Mouse (Mus musculus): ENCODE measurements around the gene Fam151b. TPM values are rescaled to one million over a fixed set of nuclear protein-coding genes. Genes with fewer than 3 reads are reported as not detected.

Fam151b gene
- polyA plus RNA-seq (2012; rRNA removed), result 3.4 and 4.1 TPM in 2 replicates

GRCm38 (mm10) chr13:92483852-92484463 lies at the start of gene Fam151b:
Gene Fam151b, minus strand, starts transcription at chr13:92484015.
- WGBS, result 4% methylated on average over 19 of the region's 19 CpGs
- DNase-seq, result peak; percentile 84
- TF ChIP-seq POLR2A (IDR thresholded peaks at IDR 0.05; ENCODE audit: borderline replicate concordance, extremely low read depth, low read depth, low read length), result peak; percentile 80; the same call in 1 of the 2 replicates
- no peak for TF ChIP-seq CTCF (IDR thresholded peaks at IDR 0.05; ENCODE audit: insufficient read depth, low read length)
- Histone ChIP-seq H3K4me3 (replicated peaks; ENCODE audit: extremely low read depth, low read depth, low read length) (peak within 1 kb of the TSS; percentile 80), H3K4me1 (ENCODE audit: control insufficient read depth, insufficient read depth, low read length) (no peaks in the 10 kb centered on the region)

GRCm38 (mm10) chr13:92532216-92532615 lies 48.4 kb upstream of the Fam151b start:
- TF ChIP-seq POLR2A (IDR thresholded peaks at IDR 0.05; ENCODE audit: borderline replicate concordance, extremely low read depth, low read depth, low read length), result no peak
- TF ChIP-seq CTCF (IDR thresholded peaks at IDR 0.05; ENCODE audit: insufficient read depth, low read length), result no peak
- no peak for DNase-seq
- Histone ChIP-seq H3K4me1 (ENCODE audit: control insufficient read depth, insufficient read depth, low read length) (peaks cover 3% of the 10 kb centered on the region), H3K4me3 (replicated peaks; ENCODE audit: extremely low read depth, low read depth, low read length) (no peak overlapping the region)
- WGBS, result 48% methylated on average over 2 of the region's 2 CpGs

- 3% methylated on average over 15 of the region's 15 CpGs for WGBS
- Histone ChIP-seq H3K4me3 (replicated peaks; ENCODE audit: extremely low read depth, low read depth, low read length) (peak overlapping the region; percentile 98), H3K4me1 (ENCODE audit: control insufficient read depth, insufficient read depth, low read length) (peaks cover 3% of the 10 kb centered on the region)
- TF ChIP-seq POLR2A (IDR thresholded peaks at IDR 0.05; ENCODE audit: borderline replicate concordance, extremely low read depth, low read depth, low read length), result no peak
- no peak for TF ChIP-seq CTCF (IDR thresholded peaks at IDR 0.05; ENCODE audit: insufficient read depth, low read length)
- no peak for DNase-seq
Measured at GRCm38 (mm10) chr13:92531237-92531636, 47.4 kb upstream of the Fam151b start.

GRCm38 (mm10) chr13:92530721-92531211 lies 47.0 kb upstream of the Fam151b start, which contains the start of gene Zfyve16:
Gene Zfyve16, minus strand, starts transcription at chr13:92530868.
- peak; percentile 98 for DNase-seq
- WGBS, result under 1% methylated on average over 46 of the region's 46 CpGs
- TF ChIP-seq POLR2A (IDR thresholded peaks at IDR 0.05; ENCODE audit: borderline replicate concordance, extremely low read depth, low read depth, low read length), result no peak; the same call in 1 of the 2 replicates
- TF ChIP-seq CTCF (IDR thresholded peaks at IDR 0.05; ENCODE audit: insufficient read depth, low read length), result no peak
- peaks cover 3% of the 10 kb centered on the region for H3K4me1 ChIP-seq (ENCODE audit: control insufficient read depth, insufficient read depth, low read length)
- H3K4me3 ChIP-seq (replicated peaks; ENCODE audit: extremely low read depth, low read depth, low read length), result peak within 1 kb of the TSS; percentile 98

- 1% methylated on average over 47 of the region's 47 CpGs for WGBS
- peak overlapping the region; percentile 98 for H3K4me3 ChIP-seq (replicated peaks; ENCODE audit: extremely low read depth, low read depth, low read length)
- peaks cover 3% of the 10 kb centered on the region for H3K4me1 ChIP-seq (ENCODE audit: control insufficient read depth, insufficient read depth, low read length)
- TF ChIP-seq POLR2A (IDR thresholded peaks at IDR 0.05; ENCODE audit: borderline replicate concordance, extremely low read depth, low read depth, low read length) (no peak), CTCF (IDR thresholded peaks at IDR 0.05; ENCODE audit: insufficient read depth, low read length) (no peak)
- no peak for DNase-seq
Measured at GRCm38 (mm10) chr13:92529828-92530720, 46.3 kb upstream of the Fam151b start.

GRCm38 (mm10) chr13:92523178-92523813 lies 39.5 kb upstream of the Fam151b start:
- no peak for TF ChIP-seq POLR2A (IDR thresholded peaks at IDR 0.05; ENCODE audit: borderline replicate concordance, extremely low read depth, low read depth, low read length)
- no peak for TF ChIP-seq CTCF (IDR thresholded peaks at IDR 0.05; ENCODE audit: insufficient read depth, low read length)
- WGBS, result 85% methylated on average over 5 of the region's 5 CpGs
- no peak for DNase-seq
- no peak overlapping the region for H3K4me3 ChIP-seq (replicated peaks; ENCODE audit: extremely low read depth, low read depth, low read length)
- H3K4me1 ChIP-seq (ENCODE audit: control insufficient read depth, insufficient read depth, low read length), result no peaks in the 10 kb centered on the region

GRCm38 (mm10) chr13:92504871-92505270 lies 21.1 kb upstream of the Fam151b start:
- H3K4me3 ChIP-seq (replicated peaks; ENCODE audit: extremely low read depth, low read depth, low read length), result no peak overlapping the region
- 81% methylated on average over 12 of the region's 12 CpGs for WGBS
- TF ChIP-seq CTCF (IDR thresholded peaks at IDR 0.05; ENCODE audit: insufficient read depth, low read length) (no peak), POLR2A (IDR thresholded peaks at IDR 0.05; ENCODE audit: borderline replicate concordance, extremely low read depth, low read depth, low read length) (no peak)
- DNase-seq, result no peak
- no peaks in the 10 kb centered on the region for H3K4me1 ChIP-seq (ENCODE audit: control insufficient read depth, insufficient read depth, low read length)

GRCm38 (mm10) chr13:92491923-92492322 lies 8.1 kb upstream of the Fam151b start:
- no peak for TF ChIP-seq CTCF (IDR thresholded peaks at IDR 0.05; ENCODE audit: insufficient read depth, low read length)
- DNase-seq, result no peak
- Histone ChIP-seq H3K4me1 (ENCODE audit: control insufficient read depth, insufficient read depth, low read length) (no peaks in the 10 kb centered on the region), H3K4me3 (replicated peaks; ENCODE audit: extremely low read depth, low read depth, low read length) (no peak overlapping the region)
- 94% methylated on average over 1 of the region's 1 CpGs for WGBS

- no peak for DNase-seq
- no peak overlapping the region for H3K4me3 ChIP-seq (replicated peaks; ENCODE audit: extremely low read depth, low read depth, low read length)
- 58% methylated on average over 4 of the region's 4 CpGs for WGBS
- H3K4me1 ChIP-seq (ENCODE audit: control insufficient read depth, insufficient read depth, low read length), result no peaks in the 10 kb centered on the region
- TF ChIP-seq POLR2A (IDR thresholded peaks at IDR 0.05; ENCODE audit: borderline replicate concordance, extremely low read depth, low read depth, low read length) (no peak), CTCF (IDR thresholded peaks at IDR 0.05; ENCODE audit: insufficient read depth, low read length) (no peak)
Measured at GRCm38 (mm10) chr13:92490817-92491216, 7.0 kb upstream of the Fam151b start.

All from lung, adult 2 months (tissue).